ENCODE assay signal across 8 mouse cellular contexts in the genomic region with DNA sequence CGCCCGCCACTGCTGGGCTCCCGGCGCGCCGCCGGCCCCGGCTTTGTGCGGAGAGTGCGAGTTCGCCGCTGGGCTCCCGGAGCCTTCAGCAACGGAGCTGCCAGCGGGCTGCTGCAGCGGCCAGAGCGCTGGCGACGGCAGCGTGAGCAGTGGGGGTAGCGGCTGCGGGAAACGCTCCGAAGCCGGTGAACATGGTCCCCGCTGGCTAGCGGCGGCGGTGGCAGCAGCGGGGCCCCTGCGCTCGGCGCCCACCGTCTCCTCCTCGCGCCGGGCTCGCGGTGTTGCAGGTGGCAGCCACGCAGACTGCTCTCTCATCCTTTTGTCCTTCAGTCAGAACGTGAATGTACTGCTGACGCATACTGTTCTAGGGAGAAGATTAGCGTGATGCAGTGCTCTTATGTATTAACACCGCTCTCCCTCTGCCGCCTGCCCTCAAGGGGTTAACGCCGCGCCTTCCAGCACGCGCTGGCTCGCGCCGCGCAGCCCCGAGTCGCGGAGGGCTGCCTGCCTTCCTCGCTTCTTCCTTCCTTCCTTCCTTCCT. TPM values are rescaled to one million over a fixed set of nuclear protein-coding genes. Genes with fewer than 3 reads are reported as not detected.
A peak's percentile ranks its signal among the peaks of the same experiment; 100 is the strongest.
DNase-seq lines count a peak whose midpoint lies in the region; ATAC-seq and TF ChIP-seq lines count a peak whose summit lies in the region.

No protein-coding gene starts in this region.

- 0% methylated on average over 48 of the region's 58 CpGs for WGBS in heart, embryonic 11.5 days (ENCODE audit: insufficient replicate concordance)
- under 1% methylated on average over 54 of the region's 58 CpGs for WGBS in stomach, postnatal 0 days

- no peak overlapping the region for H3K27ac ChIP-seq in heart, embryonic 11.5 days (ENCODE audit: low read depth, low read length)
- no peak overlapping the region for H3K27ac ChIP-seq in stomach, postnatal 0 days (replicated peaks)

- peak overlapping the region; percentile 100 for H3K4me2 ChIP-seq in heart, embryonic 11.5 days
- H3K4me2 ChIP-seq in stomach, postnatal 0 days (replicated peaks; ENCODE audit: low read depth): peak overlapping the region; percentile 100

- no peaks in the 10 kb centered on the region for H3K36me3 ChIP-seq in heart, embryonic 11.5 days (ENCODE audit: control insufficient read depth, insufficient read depth, low read length)
- H3K36me3 ChIP-seq in stomach, postnatal 0 days (ENCODE audit: control insufficient read depth, insufficient read depth, low read length): no peaks in the 10 kb centered on the region

- H3K9me3 ChIP-seq in heart, embryonic 11.5 days (replicated peaks; ENCODE audit: control insufficient read depth, low read length): no peaks in the 10 kb centered on the region
- no peaks in the 10 kb centered on the region for H3K9me3 ChIP-seq in stomach, postnatal 0 days (ENCODE audit: control insufficient read depth, low read length)

- no peak for TF ChIP-seq CTCF in stomach, postnatal 0 days (IDR thresholded peaks at IDR 0.05; ENCODE audit: low read depth)

- H3K27me3 ChIP-seq in heart, embryonic 11.5 days (ENCODE audit: control insufficient read depth, insufficient read depth, low read length): peaks cover 16% of the 10 kb centered on the region
- H3K27me3 ChIP-seq in stomach, postnatal 0 days (ENCODE audit: control insufficient read depth, insufficient read depth, low read length): no peaks in the 10 kb centered on the region

- peaks cover 10% of the 10 kb centered on the region; the same call in 1 of the 2 replicates for H3K4me1 ChIP-seq in heart, embryonic 11.5 days (ENCODE audit: control insufficient read depth, insufficient read depth, low read length)
- H3K4me1 ChIP-seq in stomach, postnatal 0 days (replicated peaks; ENCODE audit: control insufficient read depth, insufficient read depth): no peaks in the 10 kb centered on the region

- H3K4me3 ChIP-seq in heart, embryonic 11.5 days (ENCODE audit: low read depth, low read length): peak overlapping the region; percentile 70
- peak overlapping the region; percentile 59 for H3K4me3 ChIP-seq in stomach, postnatal 0 days (ENCODE audit: low read depth, low read length)

- no peak for TF ChIP-seq EP300 in stomach, postnatal 0 days (optimal IDR thresholded peaks at IDR 0.05)

- DNase-seq in adrenal gland, adult (ENCODE audit: inconsistent age in 2 of 2, low spot score in 1 of 2): peak; percentile 69 to 86
- DNase-seq in adrenal gland, adult 8-10 months: no peak
- peak; percentile 14 for DNase-seq in CD4-positive helper T cell, adult 2 months (ENCODE audit: low read depth, low spot score)
- peak; percentile 75 for DNase-seq in cerebellum, adult 9-11 months
- DNase-seq in layer of hippocampus, adult 9-11 months: peak; percentile 53
- DNase-seq in stomach, postnatal 0 days (ENCODE audit: low spot score): peak; percentile 56

- H3K9ac ChIP-seq in heart, embryonic 11.5 days (ENCODE audit: low read depth, low read length): peak overlapping the region; percentile 75
- H3K9ac ChIP-seq in stomach, postnatal 0 days (ENCODE audit: low read length): peak overlapping the region; percentile 59

- peak; percentile 27 for ATAC-seq in heart, embryonic 11.5 days (replicated peaks; ENCODE audit: insufficient number of reproducible peaks, low FRiP score, low TSS enrichment)
- peak; percentile 40 for ATAC-seq in megakaryocyte-erythroid progenitor cell, adult 5-6 weeks (replicated peaks; ENCODE audit: low FRiP score, low TSS enrichment, poor library complexity, severe bottlenecking)
- peak; percentile 65 for ATAC-seq in stomach, postnatal 0 days (ENCODE audit: low FRiP score, low TSS enrichment)

RNA-seq across cellular contexts. Expression of a gene that starts 1.3 kb away (rescaled TPM):
- 1 to 10 TPM; 5.9 to 8.0 (median 7.1) TPM for total RNA-seq in adrenal gland, adult 8-10 months (2022)
- 1.1 TPM in 2 replicates for polyA plus RNA-seq in heart, embryonic 11.5 days (2014; fragmentation: Nextera tagmentation; extraction: Ambion mirVana)
- not detected in 2 replicates for total RNA-seq in megakaryocyte-erythroid progenitor cell, adult 5-6 weeks (2014; fragmentation: Nextera tagmentation)
- total RNA-seq in megakaryocyte-erythroid progenitor cell, adult 5-6 weeks (2017): 0.05 TPM in 1 of 2 replicates, not detected in the other
- polyA plus RNA-seq in stomach, postnatal 0 days (2015; fragmentation: Nextera tagmentation; extraction: Ambion mirVana): 0.51 and 0.62 TPM in 2 replicates

Comparison
In these comparisons a context has a peak if more than half of its experiments do, and no peak if none do; other contexts are left out.
1. RNA of a gene that starts 1.3 kb away (total RNA-seq): 5.9 to 8.0 TPM in adrenal gland, adult 8-10 months; 0.05 TPM in megakaryocyte-erythroid progenitor cell, adult 5-6 weeks; every median in the first group is over 4 times any median in the second.
2. Peak in every context shown above with its lines, with median percentiles within 50 percentile points of each other: ATAC-seq.